Mouse (Mus musculus): ENCODE measurements around the gene Gramd2.

DNA sequence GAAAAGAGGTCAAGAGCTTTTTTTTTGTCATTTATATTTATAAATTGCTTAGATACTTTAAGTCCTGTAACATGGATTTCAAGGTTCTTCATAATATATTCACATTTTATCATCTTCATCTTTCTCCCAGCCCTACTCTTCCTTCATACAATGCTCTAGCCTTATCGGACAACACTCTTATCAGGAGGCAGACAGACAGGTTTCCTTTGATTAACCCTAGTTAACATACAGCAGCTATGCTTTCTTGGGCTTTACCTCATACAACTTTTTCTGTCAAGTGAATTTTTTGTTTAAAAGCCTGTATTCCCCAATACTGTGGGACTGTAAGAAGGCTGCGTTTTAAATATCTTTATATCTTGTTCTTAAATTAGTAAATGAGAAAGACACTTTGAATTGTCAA is 68.4 kb downstream of the Gramd2 start:
- TF ChIP-seq POLR2A (IDR thresholded peaks at IDR 0.05; ENCODE audit: low read depth, low read length): no peak
- TF ChIP-seq CTCF (IDR thresholded peaks at IDR 0.05; ENCODE audit: borderline replicate concordance, insufficient read depth, low read length): no peak

Data from embryonic fibroblast, embryonic 13.5 days (primary cell).